Mouse (Mus musculus) kidney, postnatal 4 days (tissue): ENCODE measurements around the gene Adipor2.

Source experiments
- DNase-seq, 2 experiments: peaks; one replicate each; pipeline ENCODE4 v3.0.0; 2021; ENCODE audit warnings: mixed read lengths in 2 of 2

Adipor2 gene

GRCm38 (mm10) chr6:119338121-119338912, 79.2 kb downstream of the Adipor2 start:
- DNase-seq, result no peak

- DNase-seq, result no peak
Observed at GRCm38 (mm10) chr6:119337287-119337686, 80.2 kb downstream of the Adipor2 start.

GRCm38 (mm10) chr6:119336124-119336523, 81.4 kb downstream of the Adipor2 start:
- no peak for DNase-seq

- no peak for DNase-seq
Observed at GRCm38 (mm10) chr6:119333831-119334230, 83.7 kb downstream of the Adipor2 start.

GRCm38 (mm10) chr6:119333202-119333601, 84.3 kb downstream of the Adipor2 start:
- DNase-seq, result peak; percentile 6 to 32

GRCm38 (mm10) chr6:119332111-119332510, 85.4 kb downstream of the Adipor2 start:
- DNase-seq, result no peak

- peak; percentile 45 to 58 for DNase-seq
Observed at GRCm38 (mm10) chr6:119330506-119330905, 87.0 kb downstream of the Adipor2 start, which contains the start of gene Lrtm2. TSS of gene Lrtm2 (minus strand) at chr6:119330766.

- DNase-seq, result no peak
Observed at GRCm38 (mm10) chr6:119329936-119330335, 87.6 kb downstream of the Adipor2 start.

- peak; percentile 60 to 76 for DNase-seq
Observed at GRCm38 (mm10) chr6:119329215-119329714, 88.2 kb downstream of the Adipor2 start.

- DNase-seq, result peak in 1 of 2 experiments; percentile 45
Observed at GRCm38 (mm10) chr6:119328521-119329115, 88.9 kb downstream of the Adipor2 start.

- DNase-seq, result no peak
Observed at GRCm38 (mm10) chr6:119326541-119326940, 91.0 kb downstream of the Adipor2 start.

GRCm38 (mm10) chr6:119325978-119326377, 91.5 kb downstream of the Adipor2 start:
- no peak for DNase-seq

GRCm38 (mm10) chr6:119324776-119325175, 92.7 kb downstream of the Adipor2 start:
- DNase-seq, result no peak

- no peak for DNase-seq
Observed at GRCm38 (mm10) chr6:119321752-119322151, 95.8 kb downstream of the Adipor2 start.

- DNase-seq, result peak; percentile 82 to 84
Observed at GRCm38 (mm10) chr6:119320481-119320880, 97.0 kb downstream of the Adipor2 start.

GRCm38 (mm10) chr6:119319358-119319757, 98.1 kb downstream of the Adipor2 start:
- peak in 1 of 2 experiments; percentile 18 for DNase-seq

GRCm38 (mm10) chr6:119318732-119319131, 98.8 kb downstream of the Adipor2 start:
- no peak for DNase-seq

GRCm38 (mm10) chr6:119314751-119315476, 102.6 kb downstream of the Adipor2 start:
- no peak for DNase-seq

GRCm38 (mm10) chr6:119313588-119314375, 103.7 kb downstream of the Adipor2 start:
- peak in 1 of 2 experiments; percentile 31 for DNase-seq

- DNase-seq, result peak; percentile 22 to 25
Observed at GRCm38 (mm10) chr6:119313096-119313495, 104.4 kb downstream of the Adipor2 start.

GRCm38 (mm10) chr6:119312381-119312780, 105.1 kb downstream of the Adipor2 start:
- DNase-seq, result no peak

GRCm38 (mm10) chr6:119310176-119310575, 107.3 kb downstream of the Adipor2 start:
- DNase-seq, result no peak
